Mouse (Mus musculus): Measurements from ENCODE around the gene Cwc22.

The Cwc22 gene

GRCm38 (mm10) chr2:77900111-77900510 is 46.1 kb downstream of the Cwc22 start:
- no peak for TF ChIP-seq GATA4 (IDR thresholded peaks at IDR 0.05; ENCODE audit: insufficient replicate concordance, low read length)

GRCm38 (mm10) chr2:77898436-77898835 is 47.7 kb downstream of the Cwc22 start:
- TF ChIP-seq GATA4 (IDR thresholded peaks at IDR 0.05; ENCODE audit: insufficient replicate concordance, low read length), result no peak

GRCm38 (mm10) chr2:77897988-77898387 is 48.2 kb downstream of the Cwc22 start:
- TF ChIP-seq GATA4 (IDR thresholded peaks at IDR 0.05; ENCODE audit: insufficient replicate concordance, low read length), result no peak

- TF ChIP-seq GATA4 (IDR thresholded peaks at IDR 0.05; ENCODE audit: insufficient replicate concordance, low read length), result no peak
Measured at GRCm38 (mm10) chr2:77897558-77897899, 48.6 kb downstream of the Cwc22 start.

- no peak for TF ChIP-seq GATA4 (IDR thresholded peaks at IDR 0.05; ENCODE audit: insufficient replicate concordance, low read length)
Measured at GRCm38 (mm10) chr2:77896843-77897557, 49.2 kb downstream of the Cwc22 start.

- no peak for TF ChIP-seq GATA4 (IDR thresholded peaks at IDR 0.05; ENCODE audit: insufficient replicate concordance, low read length)
Measured at GRCm38 (mm10) chr2:77894896-77895295, 51.3 kb downstream of the Cwc22 start.

GRCm38 (mm10) chr2:77893505-77893904 is 52.7 kb downstream of the Cwc22 start:
- TF ChIP-seq GATA4 (IDR thresholded peaks at IDR 0.05; ENCODE audit: insufficient replicate concordance, low read length), result no peak

GRCm38 (mm10) chr2:77892573-77892972 is 53.6 kb downstream of the Cwc22 start:
- no peak for TF ChIP-seq GATA4 (IDR thresholded peaks at IDR 0.05; ENCODE audit: insufficient replicate concordance, low read length)

GRCm38 (mm10) chr2:77890836-77891438 is 55.2 kb downstream of the Cwc22 start:
- no peak for TF ChIP-seq GATA4 (IDR thresholded peaks at IDR 0.05; ENCODE audit: insufficient replicate concordance, low read length)

- TF ChIP-seq GATA4 (IDR thresholded peaks at IDR 0.05; ENCODE audit: insufficient replicate concordance, low read length), result no peak
Measured at GRCm38 (mm10) chr2:77889949-77890348, 56.2 kb downstream of the Cwc22 start.

- TF ChIP-seq GATA4 (IDR thresholded peaks at IDR 0.05; ENCODE audit: insufficient replicate concordance, low read length), result no peak
Measured at GRCm38 (mm10) chr2:77889401-77889800, 56.8 kb downstream of the Cwc22 start.

- no peak for TF ChIP-seq GATA4 (IDR thresholded peaks at IDR 0.05; ENCODE audit: insufficient replicate concordance, low read length)
Measured at GRCm38 (mm10) chr2:77888826-77889225, 57.3 kb downstream of the Cwc22 start.

- no peak for TF ChIP-seq GATA4 (IDR thresholded peaks at IDR 0.05; ENCODE audit: insufficient replicate concordance, low read length)
Measured at GRCm38 (mm10) chr2:77888056-77888455, 58.1 kb downstream of the Cwc22 start.

GRCm38 (mm10) chr2:77887166-77887565 is 59.0 kb downstream of the Cwc22 start:
- no peak for TF ChIP-seq GATA4 (IDR thresholded peaks at IDR 0.05; ENCODE audit: insufficient replicate concordance, low read length)

- TF ChIP-seq GATA4 (IDR thresholded peaks at IDR 0.05; ENCODE audit: insufficient replicate concordance, low read length), result no peak
Measured at GRCm38 (mm10) chr2:77885491-77886130, 60.6 kb downstream of the Cwc22 start.

- no peak for TF ChIP-seq GATA4 (IDR thresholded peaks at IDR 0.05; ENCODE audit: insufficient replicate concordance, low read length)
Measured at GRCm38 (mm10) chr2:77885036-77885435, 61.1 kb downstream of the Cwc22 start.
